Mouse (Mus musculus): Measurements from ENCODE around the gene Slc38a10.

The Slc38a10 gene

GRCm38 (mm10) chr11:120101036-120101435 is 50.1 kb downstream of the Slc38a10 start:
- peak; percentile 78 for DNase-seq (ENCODE audit: low spot score)

- DNase-seq (ENCODE audit: low spot score) = peak; percentile 97
These were observed 52.3 kb downstream of the Slc38a10 start, which contains the start of the genes Tepsin and Ndufaf8 for GRCm38 (mm10) chr11:120098588-120099511. Gene Tepsin (minus strand): TSS chr11:120098731. Gene Ndufaf8 (plus strand): TSS chr11:120098928.

- DNase-seq (ENCODE audit: low spot score) = no peak
These were observed 58.1 kb downstream of the Slc38a10 start for GRCm38 (mm10) chr11:120092817-120093591.

- DNase-seq (ENCODE audit: low spot score) = no peak
These were observed 60.5 kb downstream of the Slc38a10 start for GRCm38 (mm10) chr11:120090661-120091060.

- DNase-seq (ENCODE audit: low spot score) = peak; percentile 99
These were observed 64.4 kb downstream of the Slc38a10 start, which contains the start of gene Cep131 for GRCm38 (mm10) chr11:120086702-120087152. Gene Cep131 (minus strand): TSS chr11:120086827.

GRCm38 (mm10) chr11:120085891-120086627 is 65.1 kb downstream of the Slc38a10 start:
- peak; percentile 63 for DNase-seq (ENCODE audit: low spot score)

GRCm38 (mm10) chr11:120080282-120080681 is 70.9 kb downstream of the Slc38a10 start:
- no peak for DNase-seq (ENCODE audit: low spot score)

- DNase-seq (ENCODE audit: low spot score) = no peak
These were observed 75.0 kb downstream of the Slc38a10 start for GRCm38 (mm10) chr11:120076191-120076590.

- no peak for DNase-seq (ENCODE audit: low spot score)
These were observed 78.0 kb downstream of the Slc38a10 start for GRCm38 (mm10) chr11:120072986-120073647.

- DNase-seq (ENCODE audit: low spot score) = no peak
These were observed 79.3 kb downstream of the Slc38a10 start for GRCm38 (mm10) chr11:120071731-120072320.

- DNase-seq (ENCODE audit: low spot score) = no peak
These were observed 80.1 kb downstream of the Slc38a10 start for GRCm38 (mm10) chr11:120071065-120071464.

GRCm38 (mm10) chr11:120070286-120070930 is 80.7 kb downstream of the Slc38a10 start:
- DNase-seq (ENCODE audit: low spot score) = no peak

GRCm38 (mm10) chr11:120069261-120069660 is 81.9 kb downstream of the Slc38a10 start:
- no peak for DNase-seq (ENCODE audit: low spot score)

GRCm38 (mm10) chr11:120067834-120068233 is 83.3 kb downstream of the Slc38a10 start:
- no peak for DNase-seq (ENCODE audit: low spot score)

- peak; percentile 85 for DNase-seq (ENCODE audit: low spot score)
These were observed 85.9 kb downstream of the Slc38a10 start for GRCm38 (mm10) chr11:120065291-120065690.

- no peak for DNase-seq (ENCODE audit: low spot score)
These were observed 86.5 kb downstream of the Slc38a10 start for GRCm38 (mm10) chr11:120064668-120065040.

- DNase-seq (ENCODE audit: low spot score) = no peak
These were observed 87.0 kb downstream of the Slc38a10 start for GRCm38 (mm10) chr11:120064006-120064667.

- DNase-seq (ENCODE audit: low spot score) = no peak
These were observed 87.8 kb downstream of the Slc38a10 start for GRCm38 (mm10) chr11:120063326-120063725.

GRCm38 (mm10) chr11:120060634-120061033 is 90.5 kb downstream of the Slc38a10 start:
- no peak for DNase-seq (ENCODE audit: low spot score)
